Mouse (Mus musculus) forebrain, embryonic 15.5 days (tissue): ENCODE results near the gene Eif2s1. TPM values are rescaled to one million over a fixed set of nuclear protein-coding genes. Genes with fewer than 3 reads are reported as not detected.
A peak's percentile ranks its signal among the peaks of the same experiment; 100 is the strongest.

Experiments
- ATAC-seq: fragments of 200-750 bp; cut with Nextera tagmentation; replicated peaks from 2 replicates; pipeline ENCODE4 v1.8.0; 2017; ENCODE audit warnings: mild to moderate bottlenecking, moderate TSS enrichment, moderate library complexity
- H3K27ac ChIP-seq: fragments of 300-500 bp; sonication (generic); replicated peaks from 2 replicates; pipeline ENCODE4 v1.5.1; 2015; ENCODE audit warnings: mild to moderate bottlenecking, inconsistent platforms
- H3K27me3 ChIP-seq: fragments of 300-500 bp; sonication (generic); 2 replicates; pipeline ENCODE4 v1.6.1; 2015; ENCODE audit warnings: inconsistent platforms
- H3K36me3 ChIP-seq: fragments of 300-500 bp; sonication (generic); 2 replicates; pipeline ENCODE4 v1.6.1; 2015; ENCODE audit warnings: mild to moderate bottlenecking, inconsistent platforms
- H3K4me1 ChIP-seq: fragments of 300-500 bp; sonication (generic); 2 replicates; pipeline ENCODE4 v1.6.1; 2015; ENCODE audit warnings: inconsistent platforms
- H3K4me2 ChIP-seq: fragments of 300-500 bp; sonication (generic); replicated peaks from 2 replicates; pipeline ENCODE4 v1.6.1; 2015; ENCODE audit warnings: mild to moderate bottlenecking, inconsistent platforms
- H3K4me3 ChIP-seq: fragments of 300-500 bp; sonication (generic); 2 replicates; pipeline ENCODE4 v1.5.1; 2015; ENCODE audit warnings: mild to moderate bottlenecking, inconsistent platforms
- H3K9ac ChIP-seq: fragments of 300-500 bp; sonication (generic); replicated peaks from 2 replicates; pipeline ENCODE4 v1.6.1; 2015; ENCODE audit warnings: mild to moderate bottlenecking, inconsistent platforms
- H3K9me3 ChIP-seq: fragments of 300-500 bp; sonication (generic); 2 replicates; pipeline ENCODE4 v1.6.1; 2016; ENCODE audit warnings: inconsistent platforms
- WGBS: fragments of 180-500 bp; shearing (Covaris S2); methylation state at CpG from one replicate; pipeline ENCODE4 v1.1.7; 2015; ENCODE audit warnings: mixed read lengths; 5-methylcytosine and 5-hydroxymethylcytosine counted together
- polyA plus RNA-seq: library from polyadenylated mRNA; unstranded; fragments of >200 nt; fragmentation: Nextera tagmentation; extraction: Ambion mirVana; gene quantifications from 2 replicates; pipeline ENCODE4 v1.2.1, GENCODE M21; 2015

The Eif2s1 gene
- polyA plus RNA-seq, 1 experiment from 2014 or later = 163 TPM

DNA sequence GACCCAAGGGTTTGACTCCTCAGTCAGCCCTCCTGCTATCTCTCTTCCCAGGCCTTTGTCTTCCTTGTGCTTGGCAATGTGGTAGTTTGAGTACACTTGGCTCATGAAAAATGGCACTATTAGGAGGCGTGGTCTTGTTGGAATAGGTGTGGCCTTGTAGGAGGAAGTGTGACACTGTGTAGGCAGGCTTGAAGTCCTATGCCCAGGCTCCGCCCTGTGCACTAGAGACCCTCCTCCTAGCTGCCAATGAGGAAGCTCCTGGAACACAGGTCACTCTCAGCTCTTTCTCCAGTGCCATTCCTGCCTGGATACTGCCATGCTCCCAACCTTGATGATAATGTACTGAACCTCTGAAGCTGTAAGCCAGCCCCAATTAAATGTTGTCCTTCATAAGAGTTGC is 29.5 kb downstream of the Eif2s1 start:
- Histone ChIP-seq H3K4me1 (no peaks in the 10 kb centered on the region), H3K27me3 (no peaks in the 10 kb centered on the region), H3K9ac (no peak overlapping the region), H3K4me3 (no peak overlapping the region), H3K4me2 (no peak overlapping the region), H3K9me3 (no peaks in the 10 kb centered on the region), H3K36me3 (peaks cover 8% of the 10 kb centered on the region; the same call in 1 of the 2 replicates), H3K27ac (no peak overlapping the region)
- ATAC-seq = no peak
- WGBS = 92% methylated on average over 2 of the region's 2 CpGs

GRCm38 (mm10) chr12:78897861-78898260 is 36.2 kb downstream of the Eif2s1 start:
- Histone ChIP-seq H3K4me1 (no peaks in the 10 kb centered on the region), H3K27ac (no peak overlapping the region), H3K9me3 (no peaks in the 10 kb centered on the region), H3K27me3 (no peaks in the 10 kb centered on the region), H3K4me3 (no peak overlapping the region), H3K9ac (no peak overlapping the region), H3K4me2 (no peak overlapping the region), H3K36me3 (no peaks in the 10 kb centered on the region)
- ATAC-seq = no peak
- 96% methylated on average over 1 of the region's 1 CpGs for WGBS

DNA sequence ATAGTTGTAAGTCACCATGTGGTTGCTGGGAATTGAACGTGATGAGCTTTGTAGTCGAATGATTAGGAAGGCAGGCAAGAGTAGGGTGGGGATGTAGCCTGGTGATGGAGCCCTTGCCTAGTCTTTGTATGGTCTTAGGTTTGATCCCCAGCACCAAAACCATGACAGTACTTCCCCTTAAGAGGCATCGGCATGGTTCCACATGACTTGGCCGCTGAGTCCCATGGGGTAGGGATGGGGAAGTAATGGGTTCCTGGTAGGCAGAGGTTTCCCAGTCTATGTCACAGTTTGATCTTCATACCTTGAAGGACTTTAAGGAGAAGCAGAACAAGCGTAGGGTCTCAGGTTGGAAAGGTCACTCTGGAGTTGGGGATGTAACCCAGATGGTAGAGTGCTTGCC is 39.8 kb downstream of the Eif2s1 start:
- Histone ChIP-seq H3K9me3 (no peaks in the 10 kb centered on the region), H3K4me3 (no peak overlapping the region), H3K27me3 (peaks cover 4% of the 10 kb centered on the region; the same call in 1 of the 2 replicates), H3K36me3 (no peaks in the 10 kb centered on the region), H3K4me1 (peaks cover 2% of the 10 kb centered on the region; the same call in 1 of the 2 replicates), H3K27ac (no peak overlapping the region), H3K4me2 (no peak overlapping the region), H3K9ac (no peak overlapping the region)
- 87% methylated on average over 5 of the region's 5 CpGs for WGBS
- no peak for ATAC-seq

- no peak for ATAC-seq
- H3K4me2 ChIP-seq = no peak overlapping the region
- no peaks in the 10 kb centered on the region for H3K36me3 ChIP-seq
- no peak overlapping the region for H3K4me3 ChIP-seq
- peaks cover 19% of the 10 kb centered on the region for H3K27me3 ChIP-seq
- no peak overlapping the region for H3K27ac ChIP-seq
- H3K9ac ChIP-seq = no peak overlapping the region
- peaks cover 9% of the 10 kb centered on the region for H3K4me1 ChIP-seq
- H3K9me3 ChIP-seq = no peaks in the 10 kb centered on the region
- whole genome bisulfite sequencing = 78% methylated on average over 4 of the region's 4 CpGs
Observed at GRCm38 (mm10) chr12:78903313-78903712, 41.7 kb downstream of the Eif2s1 start.

GRCm38 (mm10) chr12:78904499-78904898 is 42.9 kb downstream of the Eif2s1 start:
- 85% methylated on average over 7 of the region's 7 CpGs for WGBS
- Histone ChIP-seq H3K4me2 (no peak overlapping the region), H3K36me3 (no peaks in the 10 kb centered on the region), H3K4me3 (no peak overlapping the region), H3K9ac (no peak overlapping the region), H3K4me1 (peaks cover 9% of the 10 kb centered on the region), H3K27me3 (peaks cover 31% of the 10 kb centered on the region), H3K9me3 (no peaks in the 10 kb centered on the region), H3K27ac (no peak overlapping the region)
- ATAC-seq = no peak

GRCm38 (mm10) chr12:78906707-78907162 is 45.1 kb downstream of the Eif2s1 start, which contains the start of gene Plek2:
TSS of gene Plek2 (minus strand) at chr12:78906964.
- peaks cover 49% of the 10 kb centered on the region for H3K27me3 ChIP-seq
- peaks cover 12% of the 10 kb centered on the region for H3K4me1 ChIP-seq
- WGBS = 2% methylated on average over 38 of the region's 38 CpGs
- peak within 1 kb of the TSS; percentile 40 for H3K9ac ChIP-seq
- H3K36me3 ChIP-seq = no peaks in the 10 kb centered on the region
- H3K4me3 ChIP-seq = peak within 1 kb of the TSS; percentile 47
- no peaks in the 10 kb centered on the region for H3K9me3 ChIP-seq
- peak within 1 kb of the TSS; percentile 91 for H3K4me2 ChIP-seq
- H3K27ac ChIP-seq = no peak within 1 kb of the TSS
- peak; percentile 35; the same call in 1 of the 2 replicates for ATAC-seq

- Histone ChIP-seq H3K4me1 (peaks cover 18% of the 10 kb centered on the region), H3K27ac (no peak overlapping the region), H3K4me2 (no peak overlapping the region), H3K4me3 (no peak overlapping the region), H3K36me3 (no peaks in the 10 kb centered on the region), H3K9me3 (no peaks in the 10 kb centered on the region), H3K27me3 (peaks cover 57% of the 10 kb centered on the region), H3K9ac (no peak overlapping the region)
- ATAC-seq = no peak
- 81% methylated on average over 6 of the region's 6 CpGs for WGBS
Observed at GRCm38 (mm10) chr12:78908081-78908605, 46.5 kb downstream of the Eif2s1 start.

GRCm38 (mm10) chr12:78910684-78911461 is 49.3 kb downstream of the Eif2s1 start:
- no peak overlapping the region for H3K4me3 ChIP-seq
- no peaks in the 10 kb centered on the region for H3K36me3 ChIP-seq
- H3K4me2 ChIP-seq = peak overlapping the region; percentile 46; the same call in 1 of the 2 replicates
- no peaks in the 10 kb centered on the region for H3K9me3 ChIP-seq
- peaks cover 18% of the 10 kb centered on the region for H3K4me1 ChIP-seq
- no peak overlapping the region for H3K27ac ChIP-seq
- peaks cover 62% of the 10 kb centered on the region for H3K27me3 ChIP-seq
- ATAC-seq = no peak
- 10% methylated on average over 16 of the region's 16 CpGs for WGBS
- no peak overlapping the region for H3K9ac ChIP-seq

DNA sequence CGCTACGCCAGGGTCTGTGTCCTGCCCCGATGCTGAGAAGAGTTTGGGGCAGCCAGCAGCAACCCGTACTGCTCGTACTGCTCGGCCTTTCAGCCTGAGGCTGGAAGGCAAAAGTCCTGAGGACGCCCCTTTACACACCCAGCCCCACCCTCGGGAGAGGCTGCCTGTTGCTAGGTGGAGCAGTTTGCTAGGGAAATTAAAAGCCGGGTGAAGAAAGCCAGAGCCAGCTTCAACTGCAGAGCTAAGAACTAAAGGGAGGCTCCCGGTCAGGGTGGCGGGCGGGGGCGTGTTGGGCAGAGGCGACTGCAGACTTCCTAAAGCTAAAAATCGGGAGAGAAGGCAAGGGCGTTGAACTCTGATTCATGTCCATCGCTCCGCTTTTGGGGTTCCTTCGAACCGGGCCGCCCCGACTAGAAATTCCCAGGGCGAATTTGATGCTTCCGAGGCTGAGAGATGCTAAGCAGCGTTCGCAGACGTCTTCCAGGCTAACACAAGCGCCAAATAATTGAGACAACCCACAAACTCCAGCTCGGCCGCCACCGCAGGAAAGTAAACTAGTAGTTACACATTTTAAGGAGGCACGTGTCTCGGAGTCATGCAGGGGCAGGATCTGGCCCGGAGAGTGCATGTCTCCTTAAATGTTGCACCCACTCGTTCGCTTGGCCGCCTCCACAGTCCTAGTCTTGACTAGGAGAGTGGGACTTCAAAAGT is 50.2 kb downstream of the Eif2s1 start:
- H3K4me3 ChIP-seq = peak overlapping the region; percentile 32
- 1% methylated on average over 37 of the region's 37 CpGs for WGBS
- peak overlapping the region; percentile 16; the same call in 1 of the 2 replicates for H3K9ac ChIP-seq
- no peaks in the 10 kb centered on the region for H3K9me3 ChIP-seq
- peaks cover 56% of the 10 kb centered on the region for H3K27me3 ChIP-seq
- no peak overlapping the region for H3K27ac ChIP-seq
- no peaks in the 10 kb centered on the region for H3K36me3 ChIP-seq
- no peak for ATAC-seq
- peaks cover 11% of the 10 kb centered on the region for H3K4me1 ChIP-seq
- peak overlapping the region; percentile 46 for H3K4me2 ChIP-seq

- H3K9ac ChIP-seq = no peak overlapping the region
- ATAC-seq = no peak
- peaks cover 11% of the 10 kb centered on the region for H3K4me1 ChIP-seq
- no peaks in the 10 kb centered on the region for H3K36me3 ChIP-seq
- H3K27me3 ChIP-seq = peaks cover 32% of the 10 kb centered on the region
- H3K4me3 ChIP-seq = no peak overlapping the region
- no peak overlapping the region for H3K27ac ChIP-seq
- WGBS = 90% methylated on average over 4 of the region's 4 CpGs
- H3K4me2 ChIP-seq = no peak overlapping the region
- no peaks in the 10 kb centered on the region for H3K9me3 ChIP-seq
Observed at GRCm38 (mm10) chr12:78914458-78914857, 52.8 kb downstream of the Eif2s1 start.

- Histone ChIP-seq H3K4me2 (no peak overlapping the region), H3K9me3 (no peaks in the 10 kb centered on the region), H3K9ac (no peak overlapping the region), H3K4me1 (peaks cover 11% of the 10 kb centered on the region), H3K4me3 (no peak overlapping the region), H3K36me3 (no peaks in the 10 kb centered on the region), H3K27me3 (peaks cover 24% of the 10 kb centered on the region), H3K27ac (no peak overlapping the region)
- 85% methylated on average over 3 of the region's 3 CpGs for WGBS
- ATAC-seq = no peak
Observed at GRCm38 (mm10) chr12:78915561-78915960, 53.9 kb downstream of the Eif2s1 start.

- Histone ChIP-seq H3K27me3 (peaks cover 16% of the 10 kb centered on the region; the same call in 1 of the 2 replicates), H3K4me1 (peaks cover 11% of the 10 kb centered on the region), H3K27ac (no peak overlapping the region), H3K9me3 (no peaks in the 10 kb centered on the region), H3K4me3 (no peak overlapping the region), H3K9ac (no peak overlapping the region), H3K36me3 (no peaks in the 10 kb centered on the region), H3K4me2 (no peak overlapping the region)
- WGBS = 79% methylated on average over 3 of the region's 3 CpGs
- no peak for ATAC-seq
Observed at GRCm38 (mm10) chr12:78916278-78916677, 54.7 kb downstream of the Eif2s1 start.
